Mouse (Mus musculus) MEL (cell line): Measurements from ENCODE around the gene Vps26a.

Experiments used
- CTCF ChIP-seq, 3 experiments: IDR thresholded peaks in 2 of 3; conservative IDR thresholded peaks in 1 of 3; 2 replicates each; pipeline ENCODE4 v1.5.1; 2011 to 2012; ENCODE audit warnings: low read length in 3 of 3, low read depth in 2 of 3, mild to moderate bottlenecking in 2 of 3, improper control_type of control experiment in 1 of 3, inconsistent platforms in 1 of 3, mixed read lengths in 1 of 3, moderate library complexity in 1 of 3; ENCODE audit not compliant: control insufficient read depth in 1 of 3, insufficient read depth in 1 of 3, poor library complexity in 1 of 3, severe bottlenecking in 1 of 3
- E2F4 ChIP-seq: IDR thresholded peaks from 2 replicates; pipeline ENCODE4 v1.6.1; 2011; ENCODE audit warnings: low read depth, low read length, improper control_type of control experiment, borderline replicate concordance
- GATA1 ChIP-seq: IDR thresholded peaks from 2 replicates; pipeline ENCODE4 v1.6.1; 2011; ENCODE audit warnings: low read depth, low read length, improper control_type of control experiment
- MAX ChIP-seq: IDR thresholded peaks from 2 replicates; pipeline ENCODE4 v1.6.1; 2011; ENCODE audit warnings: low read length, improper control_type of control experiment
- MAZ ChIP-seq: IDR thresholded peaks from 2 replicates; pipeline ENCODE4 v1.6.1; 2012; ENCODE audit warnings: low read depth, mild to moderate bottlenecking, inconsistent platforms, low read length, improper control_type of control experiment
- MEF2A ChIP-seq: IDR thresholded peaks from 2 replicates; pipeline ENCODE4 v1.6.1; 2014; ENCODE audit warnings: low read depth, mild to moderate bottlenecking, inconsistent platforms, low read length, improper control_type of control experiment; ENCODE audit not compliant: poor library complexity, insufficient replicate concordance, severe bottlenecking; ENCODE audit errors: extremely low read depth
- POLR2A ChIP-seq, 2 experiments: IDR thresholded peaks; 2 replicates each; pipeline ENCODE4 v1.6.1; 2011 to 2012; ENCODE audit warnings: low read length in 2 of 2, mild to moderate bottlenecking in 2 of 2, control low read depth in 1 of 2, improper control_type of control experiment in 1 of 2, low read depth in 1 of 2, moderate library complexity in 1 of 2; ENCODE audit not compliant: control insufficient read depth in 1 of 2, insufficient read depth in 1 of 2, poor library complexity in 1 of 2
- TCF12 ChIP-seq: IDR thresholded peaks from 2 replicates; pipeline ENCODE4 v1.6.1; 2014; ENCODE audit warnings: low read depth, mild to moderate bottlenecking, inconsistent platforms, low read length, improper control_type of control experiment, moderate library complexity
- ZNF384 ChIP-seq: IDR thresholded peaks from 2 replicates; pipeline ENCODE4 v1.6.1; 2012; ENCODE audit warnings: low read depth, mild to moderate bottlenecking, inconsistent platforms, low read length, improper control_type of control experiment

GRCm38 (mm10) chr10:62425081-62425871 is 61.3 kb downstream of the Vps26a start:
- TF ChIP-seq CTCF (IDR thresholded peaks at IDR 0.05 in 2 of 3, conservative IDR thresholded peaks at IDR 0.05 in 1 of 3; ENCODE audit: control insufficient read depth in 1 of 3, insufficient read depth in 1 of 3, low read depth in 2 of 3, low read length in 3 of 3, poor library complexity in 1 of 3, severe bottlenecking in 1 of 3) = no peak
- TF ChIP-seq ZNF384 = no peak
- no peak for TF ChIP-seq MAX
- TF ChIP-seq POLR2A (IDR thresholded peaks at IDR 0.05; ENCODE audit: control insufficient read depth in 1 of 2, insufficient read depth in 1 of 2, low read depth in 1 of 2, low read length in 2 of 2, poor library complexity in 1 of 2) = no peak
- TF ChIP-seq MEF2A = no peak
- TF ChIP-seq E2F4 = no peak
- TF ChIP-seq TCF12 = no peak
- no peak for TF ChIP-seq MAZ
- no peak for TF ChIP-seq GATA1
